Mouse (Mus musculus) right cerebral cortex, postnatal 10 days (tissue): ENCODE data around the gene Tmem247.

ENCODE experiments used
- DNase-seq, 2 experiments: peaks; one replicate each; pipeline ENCODE4 v3.0.0; 2021; ENCODE audit warnings: low spot score in 2 of 2

Tmem247 gene

GRCm38 (mm10) chr17:86917048-86917447, at the start of gene Tmem247:
Gene Tmem247 (plus strand): TSS chr17:86917348.
- DNase-seq: no peak

GRCm38 (mm10) chr17:86870586-86870985, 46.6 kb upstream of the Tmem247 start:
- DNase-seq: no peak

- no peak for DNase-seq
These were observed 44.5 kb upstream of the Tmem247 start for GRCm38 (mm10) chr17:86872643-86873042.

GRCm38 (mm10) chr17:86876940-86877339, 40.2 kb upstream of the Tmem247 start:
- DNase-seq: no peak

DNA sequence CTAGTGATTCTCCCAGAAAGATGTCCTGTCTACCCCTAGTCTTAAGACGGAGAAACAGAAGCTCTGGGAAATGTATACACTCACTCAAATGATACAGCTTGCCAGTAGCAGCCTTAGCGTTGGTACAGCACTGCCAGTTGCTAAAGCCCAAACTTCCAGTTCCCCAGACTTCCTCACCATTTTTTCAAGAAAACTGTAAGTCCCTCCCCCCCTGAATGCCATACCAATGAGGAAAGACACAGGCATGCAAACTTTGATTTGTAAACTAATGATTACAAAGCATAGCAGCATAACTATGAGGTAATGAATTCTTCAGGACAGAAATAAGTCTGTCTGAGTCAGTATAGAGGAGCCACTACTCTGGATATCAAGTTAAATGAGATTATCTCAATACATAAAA, 39.4 kb upstream of the Tmem247 start:
- DNase-seq: no peak

DNA sequence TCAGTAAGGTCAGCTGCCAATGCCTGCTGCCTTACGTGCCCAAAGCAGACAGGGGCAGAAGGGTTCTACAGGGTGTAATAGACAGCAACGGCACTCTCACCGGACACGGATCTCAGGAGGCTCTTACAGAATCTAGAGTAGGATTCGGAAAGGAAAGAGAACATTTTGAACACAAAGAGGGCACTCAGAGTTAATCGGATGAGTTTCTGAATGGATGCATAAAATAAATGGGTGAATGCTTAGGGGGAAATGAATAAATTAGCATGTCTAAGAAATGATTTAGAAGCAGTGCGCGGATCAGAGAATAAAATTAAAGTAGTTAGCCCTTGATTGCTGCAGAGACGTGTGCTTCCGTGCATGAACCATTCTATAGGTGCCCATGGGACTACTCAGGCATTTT, 37.1 kb upstream of the Tmem247 start:
- DNase-seq: no peak

- DNase-seq: no peak
These were observed 36.6 kb upstream of the Tmem247 start for GRCm38 (mm10) chr17:86880461-86881044.

DNA sequence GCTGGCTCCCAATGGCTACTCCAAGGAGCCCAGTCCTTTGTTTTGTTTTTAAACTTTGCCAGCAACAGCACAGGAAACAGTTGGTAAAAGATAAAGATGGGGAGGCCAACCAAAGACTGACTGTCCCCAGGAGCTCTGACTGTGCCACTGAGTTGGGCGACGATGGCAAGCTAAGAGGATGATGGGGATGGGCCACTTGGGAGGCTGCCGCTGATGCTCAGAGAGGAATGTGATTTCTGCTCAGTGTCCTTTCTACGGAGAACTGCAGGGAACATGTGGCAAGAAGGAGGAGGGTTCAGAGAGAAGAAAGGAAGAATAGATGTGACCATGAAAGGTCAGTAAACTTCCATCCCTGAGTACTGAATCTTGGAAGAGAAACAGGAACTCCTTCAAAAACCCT, 22.0 kb upstream of the Tmem247 start:
- DNase-seq: no peak

DNA sequence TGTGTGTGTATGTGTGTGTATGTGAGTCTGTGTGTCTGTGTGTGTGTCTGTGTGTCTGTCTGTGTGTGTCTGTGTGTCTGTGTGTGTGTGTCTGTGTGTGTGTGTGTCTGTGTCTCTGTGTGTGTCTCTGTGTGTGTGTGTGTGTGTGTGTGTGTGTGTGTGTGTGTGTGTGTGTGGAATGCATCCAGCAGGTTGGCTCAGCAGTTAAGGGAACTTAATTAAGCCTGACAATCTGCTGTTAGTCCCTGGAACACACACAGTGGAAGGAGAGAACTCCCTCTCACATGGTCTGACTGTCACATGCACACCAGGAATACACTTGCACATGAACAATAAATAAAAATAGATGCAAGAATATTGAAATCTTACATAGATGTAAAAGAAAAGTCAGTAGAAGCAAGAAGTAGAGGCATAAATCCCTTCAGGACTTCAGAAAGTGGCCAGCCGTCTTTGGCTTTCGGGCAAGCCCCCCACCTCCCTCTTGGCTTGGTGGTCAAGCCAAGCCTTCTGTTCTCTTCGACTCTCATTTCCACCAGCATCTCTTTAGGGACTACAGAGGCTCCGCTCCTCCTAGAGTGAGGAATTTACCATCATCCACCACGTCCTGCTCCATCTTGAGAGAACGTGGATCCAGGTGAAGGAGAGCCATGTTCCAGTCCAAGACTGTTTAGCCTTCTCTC, 19.5 kb upstream of the Tmem247 start:
- DNase-seq: no peak

GRCm38 (mm10) chr17:86899821-86900220, 17.3 kb upstream of the Tmem247 start:
- DNase-seq: no peak

DNA sequence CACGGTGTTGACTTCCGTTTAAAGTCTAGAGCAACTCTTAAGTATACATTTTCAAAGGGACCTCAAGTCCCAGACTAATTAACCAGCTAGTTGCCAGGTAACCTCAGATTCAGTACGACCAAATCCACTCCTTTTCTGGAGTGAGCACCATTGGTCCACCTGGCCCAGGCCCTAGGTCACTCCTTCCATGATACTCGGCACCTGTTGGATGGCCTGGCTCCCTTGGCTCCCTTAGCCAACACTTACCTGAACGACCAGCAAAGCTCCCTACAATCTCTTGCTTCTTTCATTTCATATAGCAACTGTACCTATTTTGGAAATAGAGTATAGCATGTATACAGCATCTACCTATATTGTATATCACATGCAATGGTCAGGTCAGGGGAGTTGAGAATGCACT, 16.6 kb upstream of the Tmem247 start:
- no peak for DNase-seq

- no peak for DNase-seq
These were observed 14.6 kb upstream of the Tmem247 start for GRCm38 (mm10) chr17:86902399-86903067.

- peak; percentile 52 to 63 for DNase-seq
These were observed 13.6 kb upstream of the Tmem247 start for GRCm38 (mm10) chr17:86903596-86903995.

DNA sequence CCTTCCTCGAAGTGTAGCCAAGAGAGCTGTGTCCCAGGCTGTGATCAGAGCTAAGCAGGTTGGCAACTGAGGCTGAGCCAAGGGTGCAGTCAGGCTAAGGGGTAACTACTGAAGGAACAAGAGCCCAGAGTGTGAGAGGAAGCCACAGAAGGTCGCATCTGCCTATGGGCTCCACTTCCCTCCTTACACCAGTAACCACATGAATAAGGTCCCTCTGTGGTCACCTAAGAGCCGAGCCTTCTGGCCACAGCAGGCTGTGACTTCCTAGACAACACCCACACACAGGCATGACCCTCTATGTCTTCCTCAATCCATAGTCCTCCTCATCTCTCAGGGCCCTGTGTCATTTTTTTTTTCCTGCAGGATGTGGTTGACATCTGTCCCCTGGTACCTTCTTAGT, 12.9 kb upstream of the Tmem247 start:
- no peak for DNase-seq

GRCm38 (mm10) chr17:86905297-86906135, 11.6 kb upstream of the Tmem247 start:
- DNase-seq: peak; percentile 83 to 86

DNA sequence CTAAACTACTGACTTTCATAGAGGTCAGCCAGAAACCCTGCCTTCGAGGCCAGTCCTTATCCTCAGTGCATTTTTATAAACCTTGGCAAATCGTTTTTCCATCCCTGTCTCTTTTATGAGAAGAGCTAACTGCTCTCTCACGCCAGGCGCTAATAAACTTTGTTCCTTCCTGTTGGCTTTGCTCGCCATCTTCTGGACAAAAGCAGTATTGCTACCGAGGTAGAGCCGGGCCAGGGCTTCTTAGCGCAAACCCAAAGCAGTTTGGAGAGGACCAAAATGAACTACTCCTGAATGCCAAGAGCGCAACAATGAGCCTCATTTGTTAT, 11.0 kb upstream of the Tmem247 start:
- DNase-seq: peak; percentile 86 to 92

GRCm38 (mm10) chr17:86906601-86907000, 10.5 kb upstream of the Tmem247 start:
- no peak for DNase-seq

GRCm38 (mm10) chr17:86907092-86907491, 10.1 kb upstream of the Tmem247 start:
- no peak for DNase-seq

GRCm38 (mm10) chr17:86908316-86908715, 8.8 kb upstream of the Tmem247 start:
- DNase-seq: no peak

DNA sequence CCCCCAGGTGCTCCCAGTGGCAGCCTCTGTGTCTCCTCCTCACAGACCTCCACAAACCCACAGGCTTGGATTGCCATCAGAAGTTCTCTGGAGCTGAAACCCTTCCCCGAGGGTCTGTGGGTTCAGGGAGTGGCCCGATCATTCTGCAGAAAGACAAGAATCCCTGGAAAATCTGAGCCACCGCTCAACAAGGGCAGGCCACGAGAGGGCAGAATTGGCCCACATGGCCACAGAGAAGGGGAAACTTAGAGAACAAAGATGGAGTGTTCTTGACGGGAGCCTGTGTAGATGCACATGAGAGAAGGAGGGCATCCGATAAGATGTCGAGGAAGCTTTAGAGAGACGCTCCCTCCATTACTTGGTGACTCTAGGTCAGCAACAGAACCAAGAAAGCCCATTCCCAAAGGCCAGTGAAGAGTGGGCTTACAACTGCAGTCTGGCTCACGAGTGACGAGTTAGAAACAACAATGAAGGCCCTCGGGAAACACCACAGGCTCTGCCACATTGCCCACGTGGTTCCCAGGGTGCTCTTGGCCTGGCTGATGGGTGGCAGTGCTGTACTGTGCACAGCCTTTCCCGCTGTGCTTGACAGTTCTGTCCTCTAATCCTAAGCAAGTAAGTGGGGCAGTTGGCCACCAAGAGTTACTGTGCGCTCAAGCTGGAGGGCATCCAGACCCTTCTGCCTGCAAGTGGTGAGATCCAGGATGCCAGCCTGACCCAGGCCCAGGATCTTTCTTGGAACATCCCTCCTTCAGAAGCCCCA, 7.2 kb upstream of the Tmem247 start:
- peak in 1 of 2 experiments; percentile 76 for DNase-seq

GRCm38 (mm10) chr17:86911261-86911660, 5.9 kb upstream of the Tmem247 start:
- DNase-seq: peak in 1 of 2 experiments; percentile 38
